Mouse (Mus musculus) liver, adult (tissue): ENCODE results near the gene Tuba1a.

Experiments
- GATA4 ChIP-seq: IDR thresholded peaks from 2 replicates; pipeline ENCODE4 v1.6.1; 2014; ENCODE audit warnings: mild to moderate bottlenecking, low read length; ENCODE audit not compliant: insufficient replicate concordance

Gene Tuba1a

GRCm38 (mm10) chr15:98953401-98954356, at the start of gene Tuba1a, which contains the start of gene Gm49450:
Tuba1a (minus strand) TSS chr15:98953703.
Gm49450 (minus strand) TSS chr15:98953551.
- no peak for TF ChIP-seq GATA4

GRCm38 (mm10) chr15:99001451-99001931, 48.0 kb upstream of the Tuba1a start:
- TF ChIP-seq GATA4: no peak

GRCm38 (mm10) chr15:99000535-99001283, 47.2 kb upstream of the Tuba1a start:
- no peak for TF ChIP-seq GATA4

- TF ChIP-seq GATA4: no peak
Observed at GRCm38 (mm10) chr15:98998775-98999157, 45.3 kb upstream of the Tuba1a start.

GRCm38 (mm10) chr15:98997938-98998774, 44.7 kb upstream of the Tuba1a start:
- no peak for TF ChIP-seq GATA4

GRCm38 (mm10) chr15:98996840-98997239, 43.3 kb upstream of the Tuba1a start:
- no peak for TF ChIP-seq GATA4

- TF ChIP-seq GATA4: no peak
Observed at GRCm38 (mm10) chr15:98994957-98995520, 41.5 kb upstream of the Tuba1a start.

- TF ChIP-seq GATA4: no peak
Observed at GRCm38 (mm10) chr15:98993865-98994264, 40.4 kb upstream of the Tuba1a start.

GRCm38 (mm10) chr15:98993093-98993793, 39.7 kb upstream of the Tuba1a start:
- peak; percentile 47; the same call in 1 of the 2 replicates for TF ChIP-seq GATA4

- no peak for TF ChIP-seq GATA4
Observed at GRCm38 (mm10) chr15:98992086-98992912, 38.8 kb upstream of the Tuba1a start.

GRCm38 (mm10) chr15:98991540-98992050, 38.1 kb upstream of the Tuba1a start:
- no peak for TF ChIP-seq GATA4

- TF ChIP-seq GATA4: no peak
Observed at GRCm38 (mm10) chr15:98990669-98991539, 37.4 kb upstream of the Tuba1a start.
